Mouse (Mus musculus): ENCODE results near the gene Gm10100. TPM values are rescaled to one million over a fixed set of nuclear protein-coding genes. Genes with fewer than 3 reads are reported as not detected.
"Not testable (repeated sequence)": the region's sequence is repeated elsewhere in the genome, so short reads cannot be mapped to it uniquely, and the experiment has no call there.

The Gm10100 gene
- total and polyA plus RNA-seq, 3 experiments, result not detected

GRCm38 (mm10) chr10:77724855-77725254 lies 1.4 kb upstream of the Gm10100 start:
- ATAC-seq (ENCODE audit: extremely low read depth, insufficient number of reproducible peaks, low FRiP score, poor library complexity, severe bottlenecking), result no peak
- Histone ChIP-seq H3K36me3 (replicated peaks) (no peaks in the 10 kb centered on the region), H3K9me3 (replicated peaks) (peaks cover 4% of the 10 kb centered on the region), H3K27me3 (ENCODE audit: insufficient read depth, low read length) (peaks cover 5% of the 10 kb centered on the region; the same call in 1 of the 2 replicates), H3K4me3 (ENCODE audit: low read depth, low read length) (no peak overlapping the region), H3K4me1 (ENCODE audit: insufficient read depth, low read depth, low read length) (no peaks in the 10 kb centered on the region)
- TF ChIP-seq TAL1 (conservative IDR thresholded peaks at IDR 0.05; ENCODE audit: low read depth, low read length), result no peak
- TF ChIP-seq CTCF (IDR thresholded peaks at IDR 0.05; ENCODE audit: low read depth, low read length), result no peak
- no peak for TF ChIP-seq GATA1 (IDR thresholded peaks at IDR 0.05; ENCODE audit: borderline replicate concordance, low read length)
- TF ChIP-seq GATA2 (IDR thresholded peaks at IDR 0.05; ENCODE audit: borderline replicate concordance, low read depth, low read length), result no peak
- no peak for TF ChIP-seq POLR2AphosphoS5 (IDR thresholded peaks at IDR 0.05; ENCODE audit: insufficient replicate concordance, low read depth, low read length)
- no peak for DNase-seq (ENCODE audit: low spot score)

GRCm38 (mm10) chr10:77728280-77728679 lies 2.0 kb downstream of the Gm10100 start:
- DNase-seq (ENCODE audit: low spot score), result no peak
- Histone ChIP-seq H3K4me3 (ENCODE audit: low read depth, low read length) (no peak overlapping the region), H3K4me1 (ENCODE audit: insufficient read depth, low read depth, low read length) (no peaks in the 10 kb centered on the region), H3K36me3 (replicated peaks) (no peaks in the 10 kb centered on the region), H3K27me3 (ENCODE audit: insufficient read depth, low read length) (peaks cover 6% of the 10 kb centered on the region; the same call in 1 of the 2 replicates), H3K9me3 (replicated peaks) (no peaks in the 10 kb centered on the region)
- ATAC-seq (ENCODE audit: extremely low read depth, insufficient number of reproducible peaks, low FRiP score, poor library complexity, severe bottlenecking), result no peak
- TF ChIP-seq CTCF (IDR thresholded peaks at IDR 0.05; ENCODE audit: low read depth, low read length) (no peak), TAL1 (conservative IDR thresholded peaks at IDR 0.05; ENCODE audit: low read depth, low read length) (no peak), GATA2 (IDR thresholded peaks at IDR 0.05; ENCODE audit: borderline replicate concordance, low read depth, low read length) (no peak), POLR2AphosphoS5 (IDR thresholded peaks at IDR 0.05; ENCODE audit: insufficient replicate concordance, low read depth, low read length) (no peak), GATA1 (IDR thresholded peaks at IDR 0.05; ENCODE audit: borderline replicate concordance, low read length) (no peak)

- Histone ChIP-seq H3K4me3 (ENCODE audit: low read depth, low read length) (no peak overlapping the region), H3K4me1 (ENCODE audit: insufficient read depth, low read depth, low read length) (no peaks in the 10 kb centered on the region), H3K9me3 (replicated peaks) (no peaks in the 10 kb centered on the region), H3K27me3 (ENCODE audit: insufficient read depth, low read length) (peaks cover 6% of the 10 kb centered on the region; the same call in 1 of the 2 replicates), H3K36me3 (replicated peaks) (no peaks in the 10 kb centered on the region)
- TF ChIP-seq GATA1 (IDR thresholded peaks at IDR 0.05; ENCODE audit: borderline replicate concordance, low read length) (no peak), GATA2 (IDR thresholded peaks at IDR 0.05; ENCODE audit: borderline replicate concordance, low read depth, low read length) (no peak), CTCF (IDR thresholded peaks at IDR 0.05; ENCODE audit: low read depth, low read length) (peak; percentile 67)
- ATAC-seq (ENCODE audit: extremely low read depth, insufficient number of reproducible peaks, low FRiP score, poor library complexity, severe bottlenecking), result no peak
- DNase-seq (ENCODE audit: low spot score), result no peak
Observed at GRCm38 (mm10) chr10:77729241-77729640, 3.0 kb downstream of the Gm10100 start.

- ATAC-seq (ENCODE audit: extremely low read depth, insufficient number of reproducible peaks, low FRiP score, poor library complexity, severe bottlenecking), result no peak
- Histone ChIP-seq H3K36me3 (replicated peaks) (no peaks in the 10 kb centered on the region), H3K4me1 (ENCODE audit: insufficient read depth, low read depth, low read length) (no peaks in the 10 kb centered on the region), H3K9me3 (replicated peaks) (peaks cover 5% of the 10 kb centered on the region), H3K4me3 (ENCODE audit: low read depth, low read length) (no peak overlapping the region), H3K27me3 (ENCODE audit: insufficient read depth, low read length) (peaks cover 11% of the 10 kb centered on the region)
- DNase-seq (ENCODE audit: low spot score), result no peak
- TF ChIP-seq GATA1 (IDR thresholded peaks at IDR 0.05; ENCODE audit: borderline replicate concordance, low read length) (no peak), TAL1 (conservative IDR thresholded peaks at IDR 0.05; ENCODE audit: low read depth, low read length) (no peak), POLR2AphosphoS5 (IDR thresholded peaks at IDR 0.05; ENCODE audit: insufficient replicate concordance, low read depth, low read length) (no peak), CTCF (IDR thresholded peaks at IDR 0.05; ENCODE audit: low read depth, low read length) (no peak), GATA2 (IDR thresholded peaks at IDR 0.05; ENCODE audit: borderline replicate concordance, low read depth, low read length) (no peak)
Observed at GRCm38 (mm10) chr10:77735928-77736327, 9.6 kb downstream of the Gm10100 start.

GRCm38 (mm10) chr10:77738929-77739328 lies 12.6 kb downstream of the Gm10100 start:
- no peak overlapping the region for H3K4me3 ChIP-seq (ENCODE audit: low read depth, low read length)
- peaks cover 7% of the 10 kb centered on the region for H3K27me3 ChIP-seq (ENCODE audit: insufficient read depth, low read length)
- DNase-seq (ENCODE audit: low spot score), result no peak
- no peaks in the 10 kb centered on the region for H3K36me3 ChIP-seq (replicated peaks)
- H3K9me3 ChIP-seq (replicated peaks), result peaks cover 5% of the 10 kb centered on the region
- TF ChIP-seq CTCF (IDR thresholded peaks at IDR 0.05; ENCODE audit: low read depth, low read length) (no peak), GATA1 (IDR thresholded peaks at IDR 0.05; ENCODE audit: borderline replicate concordance, low read length) (no peak), TAL1 (conservative IDR thresholded peaks at IDR 0.05; ENCODE audit: low read depth, low read length) (no peak), GATA2 (IDR thresholded peaks at IDR 0.05; ENCODE audit: borderline replicate concordance, low read depth, low read length) (no peak), POLR2AphosphoS5 (IDR thresholded peaks at IDR 0.05; ENCODE audit: insufficient replicate concordance, low read depth, low read length) (no peak)
- no peaks in the 10 kb centered on the region for H3K4me1 ChIP-seq (ENCODE audit: insufficient read depth, low read depth, low read length)
- ATAC-seq (ENCODE audit: extremely low read depth, insufficient number of reproducible peaks, low FRiP score, poor library complexity, severe bottlenecking), result no peak

GRCm38 (mm10) chr10:77741924-77742688 lies 15.8 kb downstream of the Gm10100 start, which contains the start of gene Gm18596:
TSS of gene Gm18596 (minus strand) at chr10:77742638.
- H3K36me3 ChIP-seq (replicated peaks); H3K4me1 ChIP-seq (ENCODE audit: insufficient read depth, low read depth, low read length); H3K4me3 ChIP-seq (ENCODE audit: low read depth, low read length); H3K9me3 ChIP-seq (replicated peaks); DNase-seq (ENCODE audit: low spot score); ATAC-seq (ENCODE audit: extremely low read depth, insufficient number of reproducible peaks, low FRiP score, poor library complexity, severe bottlenecking); H3K27me3 ChIP-seq (ENCODE audit: insufficient read depth, low read length): not testable (repeated sequence)

GRCm38 (mm10) chr10:77750686-77751085 lies 24.4 kb downstream of the Gm10100 start:
- ATAC-seq (ENCODE audit: extremely low read depth, insufficient number of reproducible peaks, low FRiP score, poor library complexity, severe bottlenecking); H3K9me3 ChIP-seq (replicated peaks); H3K4me3 ChIP-seq (ENCODE audit: low read depth, low read length); H3K4me1 ChIP-seq (ENCODE audit: insufficient read depth, low read depth, low read length); DNase-seq (ENCODE audit: low spot score); H3K27me3 ChIP-seq (ENCODE audit: insufficient read depth, low read length); H3K36me3 ChIP-seq (replicated peaks): not testable (repeated sequence)

- not testable (repeated sequence) for H3K9me3 ChIP-seq (replicated peaks); DNase-seq (ENCODE audit: low spot score); ATAC-seq (ENCODE audit: extremely low read depth, insufficient number of reproducible peaks, low FRiP score, poor library complexity, severe bottlenecking); H3K4me1 ChIP-seq (ENCODE audit: insufficient read depth, low read depth, low read length); H3K4me3 ChIP-seq (ENCODE audit: low read depth, low read length); H3K27me3 ChIP-seq (ENCODE audit: insufficient read depth, low read length); H3K36me3 ChIP-seq (replicated peaks)
Observed at GRCm38 (mm10) chr10:77751254-77751653, 25.0 kb downstream of the Gm10100 start, which contains the start of gene Gm9736. TSS of gene Gm9736 (minus strand) at chr10:77751354.

GRCm38 (mm10) chr10:77752312-77752711 lies 26.0 kb downstream of the Gm10100 start:
- H3K36me3 ChIP-seq (replicated peaks); ATAC-seq (ENCODE audit: extremely low read depth, insufficient number of reproducible peaks, low FRiP score, poor library complexity, severe bottlenecking); H3K27me3 ChIP-seq (ENCODE audit: insufficient read depth, low read length); H3K9me3 ChIP-seq (replicated peaks); H3K4me3 ChIP-seq (ENCODE audit: low read depth, low read length); DNase-seq (ENCODE audit: low spot score); H3K4me1 ChIP-seq (ENCODE audit: insufficient read depth, low read depth, low read length): not testable (repeated sequence)

Measured in G1E (cell line).